Comparison of ENCODE assay signal across 8 mouse cellular contexts in genomic region chr6:116072746-116073261, GRCm38 (mm10).
DNase-seq lines count a peak whose midpoint lies in the region; ATAC-seq and TF ChIP-seq lines count a peak whose summit lies in the region.

No protein-coding gene starts in this region.

- 32% methylated on average over 8 of the region's 8 CpGs for WGBS in kidney, adult 2 months

- DNase-seq in testis, postnatal 10 days (ENCODE audit: low spot score): peak; percentile 44
- DNase-seq in testis, postnatal 14 days (ENCODE audit: low spot score): no peak
- DNase-seq in gastrocnemius, postnatal 25 days: peak; percentile 67
- DNase-seq in kidney, adult 2 months: peak; percentile 56
- DNase-seq in embryo, embryonic 11 days: no peak
- no peak for DNase-seq in embryo, embryonic 9.5 days (ENCODE audit: extremely low spot score)
- no peak for DNase-seq in left cerebral cortex, adult 9 months (ENCODE audit: low spot score in 2 of 2)

- TF ChIP-seq POLR2A in kidney, adult 2 months (IDR thresholded peaks at IDR 0.05; ENCODE audit: low read depth, low read length): no peak

- peak overlapping the region; percentile 72; the same call in 1 of the 2 replicates for H3K27ac ChIP-seq in kidney, adult 2 months (ENCODE audit: insufficient read depth, low read depth, low read length)

- H3K4me1 ChIP-seq in kidney, adult 2 months (ENCODE audit: control insufficient read depth, insufficient read depth, low read length): peaks cover 11% of the 10 kb centered on the region; the same call in 1 of the 2 replicates

- no peaks in the 10 kb centered on the region for H3K27me3 ChIP-seq in kidney, adult 2 months (replicated peaks; ENCODE audit: control insufficient read depth, insufficient read depth, low read length)

- TF ChIP-seq CTCF in kidney, adult 2 months (conservative IDR thresholded peaks at IDR 0.05; ENCODE audit: insufficient read depth, insufficient read length, low read depth, low read length): no peak

- ATAC-seq in megakaryocyte, adult 5-6 weeks (ENCODE audit: poor library complexity, severe bottlenecking): peak; percentile 79

- H3K36me3 ChIP-seq in kidney, adult 2 months (ENCODE audit: control insufficient read depth, insufficient read depth, low read length): no peaks in the 10 kb centered on the region

- no peak overlapping the region for H3K4me3 ChIP-seq in kidney, adult 2 months (ENCODE audit: insufficient read depth, low read depth, low read length)

Comparison
In these comparisons a context has a peak if more than half of its experiments do, and no peak if none do; other contexts are left out.
1. DNase-seq: peak in testis, postnatal 10 days (single experiment), gastrocnemius, postnatal 25 days (single experiment) and kidney, adult 2 months (single experiment); none in testis, postnatal 14 days (single experiment), embryo, embryonic 11 days (single experiment), embryo, embryonic 9.5 days (single experiment) and left cerebral cortex, adult 9 months (0 of 2).